Mouse (Mus musculus) left cerebral cortex, adult 8-10 months (tissue): ENCODE results near the gene Wdr62. TPM values are rescaled to one million over a fixed set of nuclear protein-coding genes. Genes with fewer than 3 reads are reported as not detected.
A peak's percentile ranks its signal among the peaks of the same experiment; 100 is the strongest.

ENCODE experiments used
- DNase-seq, 2 experiments: peaks; one replicate each; pipeline ENCODE4 v3.0.0; 2022; ENCODE audit warnings: low spot score in 2 of 2
- total RNA-seq, 4 experiments: library from RNA; stranded (reverse); gene quantifications; 2 replicates each; pipeline ENCODE4 v1.2.4; 2022

Wdr62 gene
- total RNA-seq, 4 experiments from 2014 or later, result 1.4 to 2.9 (median 1.8) TPM

DNA sequence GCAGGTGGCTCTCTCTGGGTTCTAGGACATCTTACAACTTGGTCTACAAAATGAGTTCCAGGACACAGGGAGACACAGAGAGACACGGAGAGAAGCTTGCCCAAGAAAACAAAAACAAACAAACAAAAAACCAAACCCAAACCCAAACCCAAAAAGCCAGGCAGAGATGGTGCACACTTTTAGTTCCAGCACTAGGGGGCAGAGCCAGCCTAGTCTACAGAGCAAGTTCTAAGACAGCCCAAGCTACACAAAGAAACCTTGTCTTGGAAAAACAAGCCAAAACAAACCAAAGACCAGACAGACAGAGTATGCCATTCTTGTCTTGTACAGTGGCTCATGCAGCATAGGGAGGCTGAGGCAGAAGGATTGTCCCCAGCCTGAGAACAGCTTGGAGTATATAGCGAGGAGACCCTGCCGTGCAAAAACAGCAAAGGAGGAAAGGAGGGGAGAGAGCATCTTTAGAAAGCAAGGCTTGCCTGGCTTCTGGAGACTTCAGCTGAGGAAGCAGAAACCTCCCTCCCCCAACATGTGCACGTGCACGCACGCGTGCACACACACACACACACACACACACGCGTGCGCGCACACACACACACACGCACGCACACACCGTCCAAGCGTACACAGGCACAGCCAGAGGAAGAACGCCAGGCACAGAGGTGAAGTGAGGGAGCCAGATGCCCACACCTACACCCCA lies 26.0 kb upstream of the Wdr62 start:
- DNase-seq, result no peak

DNA sequence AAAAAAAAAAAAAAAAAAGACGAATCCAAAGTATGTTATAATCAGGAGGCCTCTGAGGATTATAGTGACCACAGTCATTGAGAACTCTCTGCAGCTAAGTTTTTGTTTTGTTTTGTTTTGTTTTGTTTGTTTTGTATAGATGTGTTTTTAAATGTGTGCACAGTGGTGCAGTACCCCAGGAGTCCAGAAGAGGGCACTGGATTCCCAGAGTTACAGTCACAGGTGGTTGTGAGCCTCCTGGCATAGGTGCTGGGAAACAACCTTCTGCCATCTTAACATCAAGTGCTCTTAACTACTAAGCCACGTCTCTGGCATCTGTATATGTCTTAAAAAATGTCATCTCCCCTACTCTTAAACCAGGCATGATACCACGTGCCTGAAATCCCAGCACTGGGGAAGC lies 20.7 kb upstream of the Wdr62 start:
- no peak for DNase-seq

DNA sequence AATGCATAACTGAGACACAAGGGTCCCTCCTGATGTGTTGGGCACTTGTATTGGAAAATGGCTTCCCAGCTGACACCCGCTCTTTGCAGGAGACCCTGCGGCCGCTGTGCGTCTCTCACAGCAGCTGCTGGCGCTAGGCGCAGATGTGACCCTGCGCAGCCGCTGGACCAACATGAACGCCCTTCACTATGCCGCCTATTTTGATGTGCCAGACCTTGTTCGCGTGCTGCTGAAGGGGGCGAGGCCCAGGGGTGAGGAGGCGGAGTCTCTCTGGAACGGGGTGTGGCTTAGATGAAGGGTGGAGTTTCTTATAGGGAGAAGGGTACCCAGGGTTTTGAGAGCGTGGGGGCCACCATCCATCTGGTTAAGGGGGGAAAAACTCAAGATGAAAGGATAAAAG lies 17.0 kb upstream of the Wdr62 start:
- DNase-seq, result no peak

DNA sequence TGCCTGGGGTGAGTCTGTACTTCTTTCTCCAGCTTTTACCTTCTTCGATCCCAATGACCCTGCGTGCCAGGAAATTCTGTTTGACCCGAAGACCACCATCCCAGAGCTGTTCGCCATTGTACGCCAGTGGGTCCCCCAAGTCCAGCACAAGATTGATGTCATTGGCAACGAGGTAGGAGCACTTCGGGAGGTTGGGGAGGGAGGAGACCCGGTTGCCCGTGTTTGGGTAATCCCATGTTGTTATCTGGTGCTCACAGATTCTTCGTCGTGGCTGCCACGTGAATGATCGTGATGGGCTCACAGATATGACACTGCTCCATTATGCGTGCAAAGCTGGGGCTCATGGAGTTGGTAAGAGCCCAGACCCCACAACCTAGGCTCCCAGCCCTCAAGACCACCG lies 16.6 kb upstream of the Wdr62 start:
- DNase-seq, result no peak

DNA sequence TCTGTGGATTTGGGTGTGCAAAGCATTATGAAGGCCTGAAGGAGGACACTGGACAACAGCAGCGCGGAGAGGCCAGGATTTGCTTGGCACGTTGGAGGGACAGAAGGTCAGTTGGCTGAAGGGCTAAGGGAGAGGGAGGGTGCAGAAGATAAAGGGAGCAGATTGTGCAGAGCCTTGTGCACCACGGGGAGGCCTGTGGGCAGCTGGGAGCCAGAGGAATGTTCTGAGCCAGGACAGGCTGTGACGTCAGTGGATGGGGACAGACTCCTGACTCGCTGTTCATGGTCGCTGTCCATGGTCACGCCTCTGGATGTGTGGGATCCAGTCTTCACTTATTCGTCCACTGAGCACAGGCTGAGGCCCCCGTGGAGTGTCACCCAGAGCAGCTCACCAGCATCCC lies 14.9 kb upstream of the Wdr62 start:
- DNase-seq, result peak in 1 of 2 experiments; percentile 49

DNA sequence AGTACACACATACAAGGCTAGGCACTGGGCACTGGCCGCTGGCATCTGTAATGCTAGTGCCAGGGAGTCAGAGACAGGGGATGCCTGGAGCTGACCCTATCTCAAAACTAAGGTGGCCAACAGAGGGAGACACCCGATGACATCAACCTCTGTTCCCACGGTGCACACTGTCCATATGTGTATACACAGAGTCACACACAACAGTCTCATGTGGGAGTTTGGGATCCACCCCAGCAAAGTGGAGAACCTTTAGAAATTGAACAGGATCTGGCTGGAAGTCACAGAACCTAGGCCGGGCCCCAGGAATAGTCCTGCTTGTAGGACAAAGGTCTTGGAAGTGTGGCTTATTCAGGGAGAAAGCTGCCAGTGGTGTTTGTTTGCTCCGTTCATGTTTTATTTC lies 14.1 kb upstream of the Wdr62 start:
- no peak for DNase-seq

DNA sequence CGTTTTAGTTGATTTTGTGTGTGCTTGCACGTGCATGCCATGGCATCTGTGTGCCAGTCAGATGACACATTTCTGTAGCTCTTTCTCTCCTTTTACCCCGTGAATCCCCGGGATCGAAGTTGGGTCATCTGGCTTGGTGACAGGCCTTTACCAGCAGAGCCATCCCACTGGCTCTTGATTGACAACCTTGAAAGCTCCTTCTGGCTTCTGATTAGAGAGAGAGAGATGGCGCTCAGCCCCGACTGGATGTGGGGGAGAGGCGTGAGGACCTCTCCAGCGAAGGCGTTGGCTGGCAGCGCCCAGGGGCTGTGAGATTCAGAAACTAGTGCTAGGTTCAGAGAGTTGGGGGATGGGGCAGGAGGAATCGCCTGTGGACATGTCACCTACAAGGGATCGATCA lies 13.6 kb upstream of the Wdr62 start:
- DNase-seq, result no peak

DNA sequence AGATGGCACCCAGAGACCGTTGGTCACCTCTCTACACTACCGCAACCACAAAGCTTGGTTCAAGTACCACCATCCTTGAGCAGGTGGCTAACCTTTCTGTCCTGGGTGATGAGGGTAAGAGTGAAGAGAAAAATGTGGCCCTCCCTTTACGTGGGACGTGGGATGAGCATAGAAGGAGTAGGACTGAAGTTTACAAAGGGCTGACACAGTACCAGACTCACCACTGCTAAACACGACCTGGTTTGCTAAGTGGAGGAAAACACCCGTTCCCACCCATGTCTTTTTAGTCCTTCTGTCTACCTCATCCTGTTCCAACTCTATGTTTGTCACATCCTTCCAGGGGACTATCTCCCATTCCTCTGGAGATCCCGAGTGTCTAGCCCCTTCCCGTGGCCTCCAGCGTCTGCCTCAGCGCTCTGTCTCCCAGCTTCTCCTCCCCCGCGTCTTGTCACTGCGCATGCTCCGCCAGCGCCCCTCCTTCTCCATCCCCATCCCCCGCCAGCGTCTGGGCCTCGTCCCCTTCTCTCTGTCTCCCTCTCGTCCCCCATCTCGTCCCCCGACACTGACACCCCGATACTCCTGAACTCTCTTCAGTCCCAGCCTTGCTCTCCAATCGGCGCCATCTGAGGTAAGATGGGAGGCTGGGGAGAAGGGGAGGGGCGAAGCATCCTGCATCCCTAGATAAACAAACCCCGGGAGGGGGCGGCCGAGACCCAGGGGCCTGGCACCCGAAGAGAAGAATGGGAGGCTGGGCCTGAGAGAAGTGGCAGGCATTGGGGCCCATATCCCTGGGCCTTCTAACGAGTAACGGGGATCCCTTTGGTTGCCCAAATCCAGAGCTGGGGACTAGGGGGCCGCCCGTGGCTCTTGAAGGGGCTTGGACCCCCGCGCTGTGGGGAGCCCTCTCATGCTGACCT lies 11.3 kb upstream of the Wdr62 start, which contains the start of gene Clip3:
Gene Clip3, plus strand, starts transcription at position 514 of the 917 bp plus-strand sequence.
- peak; percentile 81 to 87 for DNase-seq

DNA sequence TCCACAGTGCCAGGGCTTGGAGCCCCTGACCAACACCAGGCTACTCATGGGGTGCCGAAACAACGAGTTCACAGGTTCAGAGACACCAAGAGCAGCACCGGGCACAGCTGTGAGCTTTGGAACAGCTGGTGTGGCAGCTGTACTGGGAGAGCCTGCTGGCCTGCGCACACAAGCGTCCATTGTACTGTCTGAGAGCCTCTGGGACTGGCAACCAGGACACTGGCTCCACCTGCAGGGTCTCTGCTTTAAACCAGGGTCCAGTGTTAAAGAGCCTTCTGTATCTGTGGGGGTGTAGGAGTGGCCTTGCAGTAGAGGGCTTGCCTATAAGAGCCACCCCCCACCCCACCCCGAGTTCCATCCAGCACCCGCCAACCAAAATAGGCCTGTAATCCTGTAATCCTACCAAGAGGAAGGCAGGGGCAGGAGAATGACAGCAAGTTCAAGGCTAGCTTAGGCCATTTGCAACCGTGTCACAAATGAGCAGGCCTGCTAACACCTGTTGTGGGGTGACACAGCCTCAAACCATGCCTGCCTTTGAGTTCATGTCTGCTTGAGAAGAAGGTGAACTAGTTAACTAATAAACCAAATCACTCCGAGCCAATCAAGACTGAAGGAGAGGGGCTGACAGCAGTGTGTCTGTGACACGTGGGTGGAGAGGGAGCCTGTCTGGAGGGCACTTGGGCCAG lies 9.6 kb upstream of the Wdr62 start:
- DNase-seq, result no peak

DNA sequence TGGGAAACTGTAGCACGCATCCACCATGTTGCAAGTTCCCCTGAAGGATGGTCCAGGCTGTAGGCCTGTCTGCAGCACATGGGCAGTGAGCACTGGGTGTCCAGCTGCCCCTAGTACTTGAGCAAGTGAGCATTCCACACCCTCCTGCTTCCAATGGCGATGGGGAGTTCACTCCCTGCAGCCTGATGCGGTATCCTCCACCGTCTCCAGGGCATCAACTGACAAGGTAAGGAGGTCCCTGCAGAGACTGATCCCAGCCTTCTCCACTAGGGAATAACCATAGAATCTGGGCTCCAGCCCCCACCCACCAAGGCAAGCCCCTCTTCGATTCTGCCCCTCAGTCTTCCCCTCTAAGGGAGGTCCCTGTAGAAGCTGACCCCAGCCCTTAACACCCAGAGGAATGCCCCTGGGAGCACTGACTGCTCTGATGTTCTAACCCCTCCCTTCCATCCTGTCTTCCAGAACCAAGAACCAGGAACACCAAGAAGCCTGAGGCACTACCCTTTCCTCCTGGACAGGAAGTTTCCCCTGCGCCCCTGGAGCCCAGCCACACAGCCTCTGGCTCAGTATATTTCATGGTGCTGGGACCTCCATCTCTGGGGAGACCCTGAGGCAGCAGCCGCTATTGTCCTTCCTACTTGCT lies 9.0 kb upstream of the Wdr62 start:
- no peak for DNase-seq

DNA sequence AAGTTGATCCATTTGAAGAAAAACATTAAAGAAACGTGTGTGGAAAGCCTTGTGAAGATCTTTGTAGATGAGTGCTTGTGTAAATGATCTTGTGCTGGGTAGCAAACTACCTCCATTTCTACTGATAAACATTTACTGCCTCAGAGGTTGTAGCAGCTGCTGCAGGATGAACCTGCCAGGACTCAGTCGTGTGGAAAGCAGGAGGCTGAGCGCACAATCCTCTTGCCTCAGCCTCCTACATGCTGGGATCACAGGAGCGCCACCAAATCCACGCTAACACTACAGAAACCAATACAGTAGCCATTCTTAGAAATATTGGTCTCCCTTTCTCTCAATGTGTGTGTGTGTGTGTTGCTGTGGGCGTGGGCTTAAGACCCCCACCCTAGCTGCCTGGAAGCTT lies 7.8 kb upstream of the Wdr62 start:
- no peak for DNase-seq

DNA sequence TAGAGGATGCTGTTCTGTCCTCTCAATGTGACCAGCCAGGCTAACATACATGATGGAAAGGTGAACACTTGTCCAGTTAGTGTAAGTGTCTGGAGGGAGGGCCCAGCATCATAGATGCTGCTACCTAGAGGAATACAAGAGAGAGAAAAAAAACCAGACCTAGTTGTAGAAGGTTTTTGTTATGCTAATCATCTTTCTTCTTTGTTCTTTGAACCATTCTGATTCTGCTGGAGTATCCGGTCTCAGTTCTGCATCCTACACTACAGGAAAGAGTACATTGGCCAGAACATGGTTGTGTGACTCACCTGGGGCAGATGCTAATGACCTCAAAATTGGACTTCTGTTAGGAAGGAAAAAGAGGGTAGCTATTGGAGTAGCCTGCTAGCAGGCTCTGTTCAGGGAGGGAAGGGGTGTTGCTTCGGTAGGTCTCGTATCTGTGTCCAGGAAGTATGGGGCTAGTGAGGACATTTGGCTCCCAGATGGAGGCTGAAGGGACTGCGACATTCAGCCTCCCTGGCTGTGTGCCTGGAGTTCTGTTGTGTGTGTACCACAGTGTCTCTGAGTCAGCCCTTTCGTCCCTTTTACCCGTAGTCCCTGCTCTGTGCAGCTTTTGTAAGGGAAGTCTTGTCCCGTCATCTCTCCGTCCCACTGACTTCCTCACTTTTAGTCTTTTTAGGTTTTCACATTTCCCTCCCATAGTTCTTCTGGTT lies 6.6 kb upstream of the Wdr62 start:
- DNase-seq, result no peak

DNA sequence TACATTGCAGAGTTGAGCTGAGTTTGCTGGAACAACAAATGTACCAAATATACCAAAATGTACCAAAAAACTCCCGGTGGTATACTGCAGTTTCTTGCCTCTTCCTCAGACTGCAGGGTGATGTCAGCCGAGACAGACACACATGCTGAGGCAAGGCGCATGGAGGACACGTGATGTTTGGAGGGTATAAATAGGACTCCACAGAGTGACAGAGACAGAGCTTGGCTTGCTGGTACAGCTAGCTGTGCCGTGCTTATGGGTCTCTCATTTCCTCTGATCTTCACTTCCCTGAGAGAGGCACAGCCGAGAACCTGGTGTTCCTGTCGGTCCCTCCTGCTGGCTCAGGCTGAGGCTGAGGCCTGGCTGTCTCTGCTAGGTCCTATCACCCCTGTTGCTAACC lies 2.5 kb upstream of the Wdr62 start:
- no peak for DNase-seq

DNA sequence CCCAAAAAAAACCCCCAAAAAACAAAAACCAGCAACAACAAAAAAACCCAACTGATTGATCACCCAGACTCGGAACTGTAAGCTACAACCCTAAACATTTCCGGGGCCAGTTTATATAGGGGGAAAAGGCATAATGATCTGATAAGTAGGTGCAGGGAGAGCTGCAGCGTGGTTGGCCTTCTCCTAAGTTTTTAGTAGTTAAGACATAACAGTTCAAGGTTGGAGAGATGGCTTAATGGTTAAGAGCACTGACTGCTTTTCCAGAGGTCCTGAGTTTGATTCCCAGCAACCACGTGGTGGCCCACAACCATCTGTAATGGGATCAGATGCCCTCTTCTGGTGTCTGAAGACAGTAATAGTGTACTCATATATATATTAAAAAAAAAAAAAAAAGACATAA lies 1.3 kb upstream of the Wdr62 start:
- DNase-seq, result no peak

DNA sequence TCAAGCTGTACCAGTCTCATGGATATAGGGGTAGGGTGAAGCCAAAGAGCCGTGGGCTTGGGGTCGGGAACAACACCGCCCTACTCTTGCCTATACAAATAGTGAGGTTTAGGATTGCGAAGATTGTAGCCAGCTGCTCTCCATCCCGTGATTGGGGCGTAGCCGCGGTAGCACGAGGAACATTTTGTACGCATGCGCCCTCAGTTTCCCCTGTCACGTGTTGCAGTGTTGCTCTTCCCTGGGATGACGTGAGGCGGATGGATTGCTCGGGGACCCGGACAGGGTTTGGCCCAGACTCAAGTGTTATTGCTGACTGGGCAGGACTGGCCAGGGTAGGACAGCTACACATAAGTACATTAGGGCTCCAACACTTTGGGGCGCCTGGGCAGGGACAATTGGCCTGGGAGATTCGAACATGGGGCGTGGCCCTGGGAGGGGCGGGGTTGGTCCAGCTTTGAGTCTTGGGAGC lies 485 bp upstream of the Wdr62 start:
- peak; percentile 79 to 89 for DNase-seq

DNA sequence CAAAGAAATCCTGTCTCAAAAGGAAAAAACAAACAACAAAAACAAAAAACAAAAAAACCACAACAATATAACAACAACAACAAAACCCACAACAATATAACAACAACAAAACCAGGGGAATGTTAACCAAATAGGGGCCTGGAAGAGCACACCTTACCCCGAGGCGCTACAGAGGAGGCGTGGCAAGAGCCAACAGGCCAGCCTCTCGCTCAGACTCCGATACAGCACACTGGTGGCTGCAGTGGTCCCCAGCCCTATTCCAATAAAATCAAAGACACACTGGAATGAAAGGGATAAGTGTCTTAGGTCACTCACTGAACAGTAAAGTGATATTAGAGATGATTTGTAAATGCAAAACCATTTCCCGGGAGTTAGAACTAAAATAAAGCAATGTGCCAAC lies 683 bp downstream of the Wdr62 start:
- DNase-seq, result no peak

DNA sequence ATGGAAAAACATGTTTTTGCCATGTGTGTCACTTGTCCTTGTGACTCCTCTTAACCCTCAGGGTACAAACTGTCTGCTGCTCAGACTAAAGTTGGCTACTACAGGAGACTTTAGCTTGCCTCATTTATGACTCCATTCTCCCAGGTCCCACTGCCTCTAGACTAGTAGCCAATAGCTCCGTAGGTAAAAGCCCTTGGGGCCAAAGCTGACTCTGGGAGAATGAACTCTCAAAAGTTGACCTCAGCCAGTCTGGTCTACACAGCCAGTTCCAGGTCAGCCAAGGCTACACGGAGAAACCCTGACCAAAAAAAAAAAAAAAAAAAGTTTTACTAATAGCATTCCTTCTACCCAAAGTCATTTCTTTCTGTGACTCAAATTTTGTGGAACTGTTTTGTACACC lies 1.3 kb downstream of the Wdr62 start:
- DNase-seq, result no peak

DNA sequence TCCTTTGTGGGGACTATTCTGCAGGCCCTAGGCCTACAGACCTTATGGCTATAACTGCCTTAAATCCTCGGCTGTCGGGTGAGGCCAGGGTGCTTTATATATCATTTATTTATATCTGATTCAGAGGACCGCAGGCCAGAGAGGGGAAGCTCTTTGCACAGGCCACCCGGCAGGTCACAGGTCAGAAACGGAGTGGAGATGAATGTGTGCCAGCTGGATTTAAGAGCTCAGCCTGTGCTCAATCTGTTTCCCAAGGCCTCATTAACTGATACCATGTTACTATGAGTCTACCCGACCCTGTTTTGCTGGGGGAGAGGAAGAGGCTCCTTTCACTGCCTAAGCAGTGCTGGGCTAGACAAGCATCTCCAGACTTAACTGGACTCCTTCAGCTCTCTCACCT lies 5.8 kb downstream of the Wdr62 start:
- DNase-seq, result no peak

DNA sequence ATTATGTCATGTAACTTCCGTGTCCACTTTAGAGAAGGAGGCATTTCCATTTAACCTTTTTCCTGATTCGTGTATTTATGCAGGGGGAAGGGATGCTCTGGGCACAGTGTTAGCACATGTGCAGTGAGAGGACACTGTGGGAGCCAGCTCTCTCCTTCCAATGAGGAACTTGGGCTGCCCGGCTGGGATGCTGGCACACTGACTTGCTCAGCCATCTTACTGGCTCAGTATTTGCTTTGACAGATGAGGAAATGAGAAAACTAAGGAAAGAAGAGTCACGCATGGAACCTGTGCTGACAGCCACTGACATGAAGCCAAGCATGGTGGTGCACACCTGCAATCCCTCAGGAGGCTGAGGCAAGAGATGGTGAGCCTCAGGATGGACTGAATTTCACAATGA lies 10.6 kb downstream of the Wdr62 start:
- no peak for DNase-seq

DNA sequence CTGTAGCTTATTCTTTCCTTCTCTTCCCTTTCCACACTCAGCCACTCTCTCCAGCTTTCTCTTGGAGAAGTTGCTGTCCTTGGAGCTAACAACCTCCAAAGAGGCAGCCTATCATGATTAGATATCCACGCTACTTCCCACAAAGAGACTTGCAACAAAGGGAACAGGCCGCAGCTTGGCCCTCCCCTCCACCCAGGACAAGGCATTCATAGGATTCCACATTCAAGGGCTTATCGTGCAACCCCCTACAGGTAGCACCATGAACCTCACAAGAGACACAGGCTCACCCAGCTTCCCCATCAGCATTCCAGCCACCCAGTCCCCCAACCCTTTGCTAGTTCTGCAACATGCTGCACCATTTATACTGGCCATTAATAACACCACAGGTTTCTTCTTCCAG lies 13.4 kb downstream of the Wdr62 start:
- DNase-seq, result no peak

DNA sequence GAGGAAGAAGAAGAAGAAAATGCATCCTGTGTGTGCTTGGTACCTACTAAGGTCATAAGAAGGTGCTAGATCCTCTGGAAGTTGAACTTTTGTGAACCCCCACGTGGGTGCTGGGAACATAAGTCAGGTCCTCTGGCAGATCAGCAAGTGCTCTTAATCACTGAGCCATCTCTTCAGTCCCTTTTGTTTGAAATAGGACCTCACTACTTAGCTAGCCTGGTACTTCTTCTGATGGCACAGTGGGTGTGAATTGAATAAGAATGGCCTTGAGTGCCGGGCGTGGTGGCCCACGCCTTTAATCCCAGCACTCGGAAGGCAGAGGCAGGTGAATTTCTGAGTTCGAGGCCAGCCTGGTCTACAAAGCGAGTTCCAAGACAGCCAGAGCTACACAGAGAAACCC lies 14.3 kb downstream of the Wdr62 start:
- no peak for DNase-seq
